8 mouse cellular contexts compared by ENCODE assay signal in the genomic region with DNA sequence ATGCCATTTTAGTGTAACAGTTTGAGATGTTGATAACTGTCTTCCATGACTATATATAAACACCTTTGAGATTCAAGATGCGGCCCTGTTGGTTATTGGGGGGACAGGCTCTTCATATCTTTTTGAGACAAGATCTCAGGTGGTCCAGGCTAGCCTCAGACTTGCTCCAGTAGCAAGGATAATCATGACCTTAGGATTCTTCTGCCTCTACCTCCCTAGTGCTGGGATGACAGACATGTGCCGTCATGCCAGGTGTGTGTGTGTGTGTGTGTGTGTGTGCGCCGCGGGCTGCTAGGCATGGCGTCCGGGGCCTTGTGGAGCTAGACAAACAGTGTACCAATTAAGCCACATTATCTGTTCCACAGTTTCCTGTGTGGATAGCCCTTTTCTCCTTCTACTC. TPM values are rescaled to one million over a fixed set of nuclear protein-coding genes. Genes with fewer than 3 reads are reported as not detected.
DNase-seq lines count a peak whose midpoint lies in the region; ATAC-seq and TF ChIP-seq lines count a peak whose summit lies in the region.
"Had no signal": no experiment of that assay in that cellular context is flagged by ENCODE, and none has a peak within 500 bp of the region (broad histone marks: within the 10 kb centered on the region; RNA-seq: fewer than 3 reads in every experiment).

No protein-coding gene starts in this region.

- H3K27ac ChIP-seq in neural tube, embryonic 11.5 days (ENCODE audit: low read depth, low read length), result no peak overlapping the region
- no peak overlapping the region for H3K27ac ChIP-seq in forebrain, embryonic 12.5 days
- H3K27ac ChIP-seq in limb, embryonic 14.5 days (replicated peaks; ENCODE audit: low read depth, low read length), result no peak overlapping the region
- H3K27ac ChIP-seq in stomach, postnatal 0 days (replicated peaks), result no peak overlapping the region

- H3K9ac ChIP-seq in neural tube, embryonic 11.5 days (ENCODE audit: low read length), result no peak overlapping the region
- peak overlapping the region; percentile 38; the same call in 1 of the 2 replicates for H3K9ac ChIP-seq in forebrain, embryonic 12.5 days
- 0 out of 2 replicates have a peak overlapping the region, but pooled peaks have one; percentile 29 for H3K9ac ChIP-seq in limb, embryonic 14.5 days (ENCODE audit: low read depth, low read length, severe bottlenecking)
- no peak overlapping the region for H3K9ac ChIP-seq in stomach, postnatal 0 days (ENCODE audit: low read length)

- no peak for TF ChIP-seq POLR2A in limb, embryonic 14.5 days (IDR thresholded peaks at IDR 0.05; ENCODE audit: borderline replicate concordance, extremely low read depth, insufficient read depth, insufficient read length)

- H3K27me3 ChIP-seq in neural tube, embryonic 11.5 days (ENCODE audit: control insufficient read depth, insufficient read depth, low read length), result no peaks in the 10 kb centered on the region
- no peaks in the 10 kb centered on the region for H3K27me3 ChIP-seq in forebrain, embryonic 12.5 days
- H3K27me3 ChIP-seq in limb, embryonic 14.5 days (ENCODE audit: control insufficient read depth, insufficient read depth, low read length), result no peaks in the 10 kb centered on the region
- no peaks in the 10 kb centered on the region for H3K27me3 ChIP-seq in stomach, postnatal 0 days (ENCODE audit: control insufficient read depth, insufficient read depth, low read length)

- no peak for TF ChIP-seq EP300 in stomach, postnatal 0 days (optimal IDR thresholded peaks at IDR 0.05)

- no peak for TF ChIP-seq CTCF in stomach, postnatal 0 days (IDR thresholded peaks at IDR 0.05; ENCODE audit: low read depth)

- ATAC-seq in neural tube, embryonic 11.5 days (ENCODE audit: insufficient read depth, low FRiP score, low TSS enrichment), result no peak
- ATAC-seq in forebrain, embryonic 12.5 days (ENCODE audit: low FRiP score), result no peak
- no peak for ATAC-seq in limb, embryonic 14.5 days (ENCODE audit: low FRiP score, low read depth)
- no peak for ATAC-seq in stomach, postnatal 0 days (ENCODE audit: low FRiP score, low TSS enrichment)

- intact Hi-C loops in gastrocnemius, postnatal 36 days (cut with DNase I), result no loop called here

- 88% methylated on average over 7 of the region's 7 CpGs for WGBS in neural tube, embryonic 11.5 days
- 80% methylated on average over 7 of the region's 7 CpGs for WGBS in forebrain, embryonic 12.5 days
- 77% methylated on average over 7 of the region's 7 CpGs for WGBS in limb, embryonic 14.5 days
- 72% methylated on average over 7 of the region's 7 CpGs for WGBS in stomach, postnatal 0 days

- H3K9me3 ChIP-seq in neural tube, embryonic 11.5 days (ENCODE audit: control insufficient read depth, low read length), result no peaks in the 10 kb centered on the region
- H3K9me3 ChIP-seq in forebrain, embryonic 12.5 days, result no peaks in the 10 kb centered on the region
- no peaks in the 10 kb centered on the region for H3K9me3 ChIP-seq in limb, embryonic 14.5 days (ENCODE audit: control insufficient read depth, low read length)
- H3K9me3 ChIP-seq in stomach, postnatal 0 days (ENCODE audit: control insufficient read depth, low read length), result no peaks in the 10 kb centered on the region

- peaks cover 7% of the 10 kb centered on the region for H3K36me3 ChIP-seq in neural tube, embryonic 11.5 days (ENCODE audit: control insufficient read depth, insufficient read depth, low read length)
- H3K36me3 ChIP-seq in forebrain, embryonic 12.5 days (replicated peaks), result peaks cover 39% of the 10 kb centered on the region
- peaks cover 29% of the 10 kb centered on the region for H3K36me3 ChIP-seq in limb, embryonic 14.5 days (ENCODE audit: control insufficient read depth, insufficient read depth, low read length)
- peaks cover 9% of the 10 kb centered on the region for H3K36me3 ChIP-seq in stomach, postnatal 0 days (ENCODE audit: control insufficient read depth, insufficient read depth, low read length)

- H3K4me1 ChIP-seq in neural tube, embryonic 11.5 days (ENCODE audit: control insufficient read depth, insufficient read depth, low read length), result no peaks in the 10 kb centered on the region
- peaks cover 10% of the 10 kb centered on the region for H3K4me1 ChIP-seq in forebrain, embryonic 12.5 days
- H3K4me1 ChIP-seq in limb, embryonic 14.5 days (ENCODE audit: control insufficient read depth, insufficient read depth, low read length), result peaks cover 7% of the 10 kb centered on the region; the same call in 1 of the 2 replicates
- H3K4me1 ChIP-seq in stomach, postnatal 0 days (replicated peaks; ENCODE audit: control insufficient read depth, insufficient read depth), result no peaks in the 10 kb centered on the region

- no peak overlapping the region; the same call in 1 of the 2 replicates for H3K4me3 ChIP-seq in neural tube, embryonic 11.5 days (ENCODE audit: low read depth, low read length)
- peak overlapping the region; percentile 86 for H3K4me3 ChIP-seq in forebrain, embryonic 12.5 days (replicated peaks)
- H3K4me3 ChIP-seq in limb, embryonic 14.5 days (replicated peaks; ENCODE audit: low read length), result peak overlapping the region; percentile 86; the same call in 1 of the 2 replicates
- no peak overlapping the region for H3K4me3 ChIP-seq in stomach, postnatal 0 days (ENCODE audit: low read depth, low read length)

- no peak for DNase-seq in neural tube, embryonic 11.5 days (ENCODE audit: low spot score)
- DNase-seq in neural tube, embryonic 10.5 days (ENCODE audit: extremely low spot score, low spot score), result no peak
- DNase-seq in limb, embryonic 14.5 days (ENCODE audit: low spot score), result no peak
- DNase-seq in stomach, postnatal 0 days (ENCODE audit: low spot score), result no peak
- no peak for DNase-seq in gastrocnemius, postnatal 36 days
- no peak for DNase-seq in urinary bladder, postnatal 10 days (ENCODE audit: low spot score)
- DNase-seq: spleen, adult 18-20 months had no signal

- H3K4me2 ChIP-seq in neural tube, embryonic 11.5 days (ENCODE audit: low read depth), result peak overlapping the region; percentile 67
- H3K4me2 ChIP-seq in forebrain, embryonic 12.5 days, result peak overlapping the region; percentile 60
- peak overlapping the region; percentile 57 for H3K4me2 ChIP-seq in limb, embryonic 14.5 days (replicated peaks; ENCODE audit: low read depth, low read length, severe bottlenecking)
- peak overlapping the region; percentile 77; the same call in 1 of the 2 replicates for H3K4me2 ChIP-seq in stomach, postnatal 0 days (replicated peaks; ENCODE audit: low read depth)

RNA-seq across cellular contexts. Expression of gene Rab23, which starts 1.3 kb away (rescaled TPM):
- polyA plus RNA-seq in neural tube, embryonic 11.5 days (2014; fragmentation: Nextera tagmentation; extraction: Ambion mirVana), result 26.2 and 27.5 TPM in 2 replicates
- polyA plus RNA-seq in forebrain, embryonic 12.5 days (2016; fragmentation: Nextera tagmentation; extraction: Ambion mirVana), result 30.7 and 32.3 TPM in 2 replicates
- polyA plus RNA-seq in limb, embryonic 14.5 days (2012; rRNA removed), result 22.4 and 24.6 TPM in 2 replicates
- 28.9 and 33.0 TPM in 2 replicates for polyA plus RNA-seq in limb, embryonic 14.5 days (2014; fragmentation: Nextera tagmentation; extraction: Ambion mirVana)
- polyA plus RNA-seq in stomach, postnatal 0 days (2015; fragmentation: Nextera tagmentation; extraction: Ambion mirVana), result 14.9 and 17.0 TPM in 2 replicates
- 1 to 10 TPM; 4.2 to 5.1 TPM for total RNA-seq in gastrocnemius, postnatal 36 days (2021)

RNA-seq across cellular contexts. Expression of gene Bag2, which starts 36.6 kb away (rescaled TPM):
- 28.5 and 29.5 TPM in 2 replicates for polyA plus RNA-seq in neural tube, embryonic 11.5 days (2014; fragmentation: Nextera tagmentation; extraction: Ambion mirVana)
- 28.3 and 29.0 TPM in 2 replicates for polyA plus RNA-seq in forebrain, embryonic 12.5 days (2016; fragmentation: Nextera tagmentation; extraction: Ambion mirVana)
- 39.1 and 41.3 TPM in 2 replicates for polyA plus RNA-seq in limb, embryonic 14.5 days (2012; rRNA removed)
- 49.0 and 49.9 TPM in 2 replicates for polyA plus RNA-seq in limb, embryonic 14.5 days (2014; fragmentation: Nextera tagmentation; extraction: Ambion mirVana)
- 52.0 and 52.5 TPM in 2 replicates for polyA plus RNA-seq in stomach, postnatal 0 days (2015; fragmentation: Nextera tagmentation; extraction: Ambion mirVana)
- 10 to 100 TPM; 15.8 to 19.0 TPM for total RNA-seq in gastrocnemius, postnatal 36 days (2021)

RNA-seq across cellular contexts. Expression of gene Prim2, which starts 51.4 kb away (rescaled TPM):
- polyA plus RNA-seq in neural tube, embryonic 11.5 days (2014; fragmentation: Nextera tagmentation; extraction: Ambion mirVana), result 41.9 and 47.9 TPM in 2 replicates
- polyA plus RNA-seq in forebrain, embryonic 12.5 days (2016; fragmentation: Nextera tagmentation; extraction: Ambion mirVana), result 50.0 and 50.7 TPM in 2 replicates
- polyA plus RNA-seq in limb, embryonic 14.5 days (2012; rRNA removed), result 27.4 and 32.5 TPM in 2 replicates
- 33.5 and 34.1 TPM in 2 replicates for polyA plus RNA-seq in limb, embryonic 14.5 days (2014; fragmentation: Nextera tagmentation; extraction: Ambion mirVana)
- polyA plus RNA-seq in stomach, postnatal 0 days (2015; fragmentation: Nextera tagmentation; extraction: Ambion mirVana), result 13.1 and 13.6 TPM in 2 replicates
- total RNA-seq in gastrocnemius, postnatal 36 days (2021), result 1 to 10 TPM in 1 of 2 experiments, under 1 TPM in 1; 0.87 to 1.1 TPM

Comparison
In these comparisons a context has a peak if more than half of its experiments do, and no peak if none do; other contexts are left out.
1. H3K4me3 ChIP-seq: peak in forebrain, embryonic 12.5 days (single experiment) and limb, embryonic 14.5 days (single experiment); none in neural tube, embryonic 11.5 days (single experiment) and stomach, postnatal 0 days (single experiment).
2. H3K9ac ChIP-seq: peak in forebrain, embryonic 12.5 days (single experiment) and limb, embryonic 14.5 days (single experiment); none in neural tube, embryonic 11.5 days (single experiment) and stomach, postnatal 0 days (single experiment).
3. Peak in every context shown above with its lines, with median percentiles within 50 percentile points of each other: H3K4me2 ChIP-seq.